Mouse (Mus musculus) intestine, embryonic 14.5 days (tissue): ENCODE results near the gene Trim2. TPM values are rescaled to one million over a fixed set of nuclear protein-coding genes. Genes with fewer than 3 reads are reported as not detected.

Experiments used
- ATAC-seq: fragments of 200-750 bp; cut with Nextera tagmentation; replicated peaks from 2 replicates; pipeline ENCODE4 v1.8.0; 2017; ENCODE audit warnings: low read depth, moderate number of reproducible peaks, moderate TSS enrichment, moderate library complexity; ENCODE audit not compliant: low FRiP score, low TSS enrichment
- DNase-seq: peaks from one replicate; pipeline ENCODE4 v3.0.0-alpha.2; 2018; ENCODE audit warnings: low spot score
- H3K27ac ChIP-seq: fragments of 300-500 bp; sonication (generic); 2 replicates; pipeline ENCODE4 v1.5.1; 2014; ENCODE audit warnings: low read depth, mild to moderate bottlenecking, control low read depth
- H3K27me3 ChIP-seq: fragments of 300-500 bp; sonication (generic); replicated peaks from 2 replicates; pipeline ENCODE4 v1.6.1; 2014; ENCODE audit warnings: low read length, control low read depth; ENCODE audit not compliant: control insufficient read depth, insufficient read depth
- H3K36me3 ChIP-seq: fragments of 300-500 bp; sonication (generic); 2 replicates; pipeline ENCODE4 v1.6.1; 2014; ENCODE audit warnings: low read length, control low read depth; ENCODE audit not compliant: control insufficient read depth, insufficient read depth
- H3K4me1 ChIP-seq: fragments of 300-500 bp; sonication (generic); replicated peaks from 2 replicates; pipeline ENCODE4 v1.6.1; 2014; ENCODE audit warnings: low read length, control low read depth, mixed read lengths; ENCODE audit not compliant: control insufficient read depth, insufficient read depth
- H3K4me2 ChIP-seq: fragments of 300-500 bp; sonication (generic); 2 replicates; pipeline ENCODE4 v1.6.1; 2014; ENCODE audit warnings: low read length
- H3K4me3 ChIP-seq: fragments of 300-500 bp; sonication (generic); 2 replicates; pipeline ENCODE4 v1.5.1; 2014; ENCODE audit warnings: low read depth, low read length, control low read depth, mixed read lengths
- H3K9ac ChIP-seq: fragments of 300-500 bp; sonication (generic); 2 replicates; pipeline ENCODE4 v1.6.1; 2014; ENCODE audit warnings: mild to moderate bottlenecking, low read length
- H3K9me3 ChIP-seq: fragments of 300-500 bp; sonication (generic); 2 replicates; pipeline ENCODE4 v1.6.1; 2016; ENCODE audit warnings: low read length, control low read depth; ENCODE audit not compliant: control insufficient read depth
- WGBS: fragments of 180-500 bp; shearing (Covaris S2); extraction: QIAGEN DNeasy Blood & Tissue Kit; methylation state at CpG from one replicate; pipeline ENCODE4 v1.1.7; 2014; 5-methylcytosine and 5-hydroxymethylcytosine counted together
- polyA plus RNA-seq: library from polyadenylated mRNA; unstranded; fragments of >200 nt; fragmentation: Nextera tagmentation; extraction: Ambion mirVana; gene quantifications from 2 replicates; pipeline ENCODE4 v1.2.1, GENCODE M21; 2014

The Trim2 gene
- polyA plus RNA-seq, 1 experiment from 2014 or later: 58.1 TPM

GRCm38 (mm10) chr3:84172406-84172805 is 134.3 kb downstream of the Trim2 start:
- DNase-seq (no peak), ATAC-seq (no peak)
- H3K9ac ChIP-seq: no peak overlapping the region
- H3K4me2 ChIP-seq: no peak overlapping the region
- no peaks in the 10 kb centered on the region for H3K9me3 ChIP-seq
- peaks cover 20% of the 10 kb centered on the region for H3K36me3 ChIP-seq
- no peak overlapping the region for H3K27ac ChIP-seq
- H3K4me3 ChIP-seq: no peak overlapping the region
- H3K27me3 ChIP-seq: no peaks in the 10 kb centered on the region
- H3K4me1 ChIP-seq: no peaks in the 10 kb centered on the region
- 40% methylated on average over 11 of the region's 11 CpGs for WGBS

GRCm38 (mm10) chr3:84169393-84170005 is 137.2 kb downstream of the Trim2 start:
- no peak overlapping the region for H3K4me3 ChIP-seq
- ATAC-seq: no peak
- H3K9me3 ChIP-seq: no peaks in the 10 kb centered on the region
- peaks cover 35% of the 10 kb centered on the region for H3K36me3 ChIP-seq
- no peaks in the 10 kb centered on the region for H3K27me3 ChIP-seq
- no peaks in the 10 kb centered on the region for H3K4me1 ChIP-seq
- no peak overlapping the region for H3K27ac ChIP-seq
- H3K4me2 ChIP-seq: no peak overlapping the region
- no peak for DNase-seq
- WGBS: 68% methylated on average over 8 of the region's 8 CpGs
- no peak overlapping the region for H3K9ac ChIP-seq

- H3K4me1 ChIP-seq: no peaks in the 10 kb centered on the region
- WGBS: 89% methylated on average over 6 of the region's 6 CpGs
- H3K27ac ChIP-seq: no peak overlapping the region
- H3K9ac ChIP-seq: no peak overlapping the region
- DNase-seq (no peak), ATAC-seq (no peak)
- peaks cover 40% of the 10 kb centered on the region for H3K36me3 ChIP-seq
- no peak overlapping the region for H3K4me3 ChIP-seq
- H3K4me2 ChIP-seq: no peak overlapping the region
- H3K9me3 ChIP-seq: no peaks in the 10 kb centered on the region
- H3K27me3 ChIP-seq: no peaks in the 10 kb centered on the region
Observed at GRCm38 (mm10) chr3:84168943-84169342, 137.7 kb downstream of the Trim2 start.

- DNase-seq (no peak), ATAC-seq (no peak)
- Histone ChIP-seq H3K9ac (no peak overlapping the region), H3K27ac (no peak overlapping the region), H3K4me3 (no peak overlapping the region), H3K9me3 (no peaks in the 10 kb centered on the region), H3K27me3 (no peaks in the 10 kb centered on the region), H3K36me3 (peaks cover 30% of the 10 kb centered on the region), H3K4me2 (no peak overlapping the region), H3K4me1 (no peaks in the 10 kb centered on the region)
- 88% methylated on average over 5 of the region's 5 CpGs for WGBS
Observed at GRCm38 (mm10) chr3:84166073-84166472, 140.6 kb downstream of the Trim2 start.

DNA sequence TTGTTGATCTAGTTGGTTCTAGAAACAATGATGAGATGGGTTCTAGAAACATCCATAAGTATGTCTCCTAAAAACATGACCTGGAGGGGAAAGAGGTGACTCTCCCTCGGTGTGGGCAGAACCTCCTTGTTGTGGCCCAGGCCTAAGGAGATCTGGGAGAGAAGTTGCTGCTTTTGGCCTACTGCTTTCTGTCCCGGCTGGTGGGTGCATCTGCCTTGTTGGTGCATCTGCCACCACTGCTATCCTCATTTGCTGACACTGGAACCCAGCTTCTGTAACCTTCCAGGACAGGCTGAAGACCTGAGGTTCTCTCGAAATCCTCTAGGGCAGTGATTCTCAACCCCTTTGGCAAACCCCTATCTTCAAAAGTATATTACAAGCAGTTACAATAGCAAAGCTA is 141.3 kb downstream of the Trim2 start:
- H3K4me1 ChIP-seq: no peaks in the 10 kb centered on the region
- no peak overlapping the region for H3K27ac ChIP-seq
- H3K4me3 ChIP-seq: no peak overlapping the region
- no peak overlapping the region for H3K9ac ChIP-seq
- DNase-seq (no peak), ATAC-seq (no peak)
- no peaks in the 10 kb centered on the region for H3K27me3 ChIP-seq
- H3K4me2 ChIP-seq: no peak overlapping the region
- H3K36me3 ChIP-seq: peaks cover 30% of the 10 kb centered on the region
- WGBS: 92% methylated on average over 3 of the region's 3 CpGs
- no peaks in the 10 kb centered on the region for H3K9me3 ChIP-seq

DNA sequence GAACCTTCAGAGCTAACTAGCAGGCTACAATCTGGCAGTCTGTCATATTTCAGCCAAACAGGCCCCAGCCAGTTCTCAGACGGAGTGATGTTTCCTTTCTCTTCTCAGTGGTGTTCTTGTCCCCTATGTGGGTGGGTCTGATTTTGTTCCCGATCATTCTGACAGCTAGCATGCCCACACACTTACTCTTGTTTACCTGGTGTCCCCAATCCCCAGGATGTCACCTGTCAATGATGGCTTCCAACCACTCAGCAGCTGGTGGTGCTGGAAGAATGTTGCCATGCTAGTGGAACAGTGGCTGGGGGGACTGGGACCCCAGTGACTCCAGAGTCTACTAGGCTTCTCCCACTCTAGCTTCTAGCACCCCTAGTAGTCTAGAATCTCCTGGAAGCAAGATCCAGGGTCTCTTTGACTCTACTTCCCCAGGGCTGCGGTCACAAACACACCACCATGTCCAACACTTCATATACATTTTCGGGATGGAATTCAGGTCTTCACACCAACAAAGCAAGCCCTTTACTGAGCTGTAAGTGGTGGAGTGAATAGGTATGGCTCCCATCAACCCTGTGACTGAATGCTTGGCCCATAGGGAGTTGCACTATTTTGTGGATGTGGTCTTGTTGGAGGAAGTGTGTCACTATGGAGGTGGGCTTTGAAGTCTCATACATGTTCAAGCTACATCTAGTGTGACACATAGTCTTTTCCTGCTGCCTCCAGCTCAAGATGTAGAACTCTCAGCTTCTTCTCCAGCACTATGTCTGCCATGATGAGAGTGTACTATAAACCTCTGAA is 148.9 kb downstream of the Trim2 start:
- 76% methylated on average over 4 of the region's 4 CpGs for WGBS
- H3K9me3 ChIP-seq: no peaks in the 10 kb centered on the region
- H3K36me3 ChIP-seq: 0 out of 2 replicates have a peak, but pooled peaks cover 7% of the 10 kb centered on the region
- H3K4me3 ChIP-seq: no peak overlapping the region
- H3K27ac ChIP-seq: no peak overlapping the region
- DNase-seq: no peak
- H3K4me1 ChIP-seq: 0 out of 2 replicates have a peak, but pooled peaks cover 5% of the 10 kb centered on the region
- H3K9ac ChIP-seq: no peak overlapping the region
- H3K4me2 ChIP-seq: no peak overlapping the region
- H3K27me3 ChIP-seq: no peaks in the 10 kb centered on the region
- no peak for ATAC-seq

DNA sequence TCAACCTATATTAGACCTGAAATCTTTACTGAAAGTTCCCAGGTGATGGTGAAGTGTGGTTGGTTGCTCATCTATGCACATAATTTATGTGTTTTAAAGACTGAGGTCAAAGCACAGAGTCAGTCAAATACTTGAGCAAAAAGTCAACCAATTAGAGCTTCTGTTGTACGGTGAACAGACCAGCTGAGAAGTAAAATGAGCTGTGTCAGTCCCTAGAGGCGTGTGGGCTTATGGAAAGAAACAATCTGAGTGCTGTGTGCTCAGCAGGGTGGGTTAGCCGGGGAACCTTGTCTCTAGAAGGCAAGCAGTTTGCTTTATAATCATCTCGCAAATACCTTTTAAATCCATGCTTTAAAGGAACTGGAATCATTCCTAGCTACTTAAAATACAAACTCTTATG is 149.7 kb downstream of the Trim2 start:
- 0 out of 2 replicates have a peak, but pooled peaks cover 7% of the 10 kb centered on the region for H3K36me3 ChIP-seq
- no peak overlapping the region for H3K4me3 ChIP-seq
- H3K4me1 ChIP-seq: 0 out of 2 replicates have a peak, but pooled peaks cover 5% of the 10 kb centered on the region
- 59% methylated on average over 4 of the region's 4 CpGs for WGBS
- H3K27me3 ChIP-seq: no peaks in the 10 kb centered on the region
- ATAC-seq (no peak), DNase-seq (no peak)
- H3K27ac ChIP-seq: no peak overlapping the region
- H3K9me3 ChIP-seq: no peaks in the 10 kb centered on the region
- no peak overlapping the region for H3K4me2 ChIP-seq
- H3K9ac ChIP-seq: no peak overlapping the region

DNA sequence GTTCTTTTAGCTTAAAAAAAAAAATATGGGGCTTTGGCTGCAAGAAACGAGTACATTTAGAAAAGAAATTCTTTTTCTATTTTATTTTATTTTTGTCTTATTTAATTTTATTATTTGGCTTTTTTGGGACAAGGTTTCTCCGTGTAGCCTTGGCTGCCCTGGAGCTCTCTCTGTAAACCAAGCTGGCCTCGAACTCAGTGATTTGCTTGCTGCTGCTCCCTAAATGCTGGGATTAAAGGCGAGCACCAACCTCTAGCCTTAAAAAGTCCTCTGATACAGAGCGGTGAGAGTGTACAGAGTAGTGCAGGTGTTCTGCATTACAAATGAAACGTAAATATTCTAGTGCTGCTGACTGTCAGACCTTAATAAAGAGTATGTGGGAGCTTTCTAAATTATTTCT is 150.6 kb downstream of the Trim2 start:
- DNase-seq (no peak), ATAC-seq (no peak)
- Histone ChIP-seq H3K4me1 (0 out of 2 replicates have a peak, but pooled peaks cover 5% of the 10 kb centered on the region), H3K27me3 (no peaks in the 10 kb centered on the region), H3K27ac (no peak overlapping the region), H3K9me3 (no peaks in the 10 kb centered on the region), H3K36me3 (0 out of 2 replicates have a peak, but pooled peaks cover 7% of the 10 kb centered on the region), H3K4me3 (peak overlapping the region; percentile 60; the same call in 1 of the 2 replicates), H3K4me2 (peak overlapping the region; percentile 98), H3K9ac (no peak overlapping the region)
- WGBS: 39% methylated on average over 6 of the region's 6 CpGs
